In the genomic region with DNA sequence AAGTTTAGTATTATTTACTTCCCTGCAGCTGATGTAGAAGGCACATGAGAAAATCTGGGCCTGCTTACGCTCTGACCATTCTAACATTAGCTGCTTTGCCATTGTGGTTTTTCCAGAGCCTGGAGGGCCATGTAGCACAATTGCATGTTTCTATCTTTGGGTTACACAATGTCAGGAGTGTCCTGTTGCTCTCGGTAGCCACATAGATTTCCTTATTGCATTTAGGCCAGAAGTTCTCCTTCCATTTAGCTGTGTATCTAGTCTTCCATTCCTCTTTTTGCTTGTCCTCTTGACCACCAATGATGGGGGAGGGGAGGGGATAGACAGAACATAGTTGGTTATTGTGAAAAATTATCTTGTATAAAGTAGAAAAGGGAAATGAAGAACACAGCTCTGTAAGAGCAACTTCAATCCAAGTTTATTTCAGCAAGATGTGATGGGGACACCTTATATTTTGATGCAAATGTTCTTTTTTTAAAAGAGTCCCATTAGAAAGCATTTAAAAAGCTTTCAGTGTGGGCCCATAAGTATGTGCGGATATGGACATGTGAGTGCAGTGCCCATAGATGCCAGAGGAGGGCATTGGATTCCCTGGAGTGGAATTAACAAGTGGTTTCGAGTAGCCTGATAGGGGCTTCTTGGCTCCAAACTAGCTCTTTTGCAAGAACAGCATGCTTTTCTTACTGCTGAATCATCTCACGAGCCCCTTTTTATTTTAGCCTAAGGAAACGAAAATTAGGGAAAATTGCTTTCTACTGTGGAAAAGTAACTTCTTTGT, we compare ENCODE assay signal across 13 mouse cellular contexts. TPM values are rescaled to one million over a fixed set of nuclear protein-coding genes. Genes with fewer than 3 reads are reported as not detected.
DNase-seq lines count a peak whose midpoint lies in the region; ATAC-seq and TF ChIP-seq lines count a peak whose summit lies in the region.
"Had no signal": no experiment of that assay in that cellular context is flagged by ENCODE, and none has a peak within 500 bp of the region (broad histone marks: within the 10 kb centered on the region; RNA-seq: fewer than 3 reads in every experiment).

No protein-coding gene starts in this region.

- peak; percentile 49 for TF ChIP-seq CTCF in kidney, postnatal 0 days (IDR thresholded peaks at IDR 0.05; ENCODE audit: low read depth)
- TF ChIP-seq CTCF in brain, embryonic 14.5 days (IDR thresholded peaks at IDR 0.05; ENCODE audit: borderline replicate concordance, extremely low read depth, insufficient read depth, insufficient read length), result no peak; the same call in 1 of the 2 replicates

- no peaks in the 10 kb centered on the region for H3K9me3 ChIP-seq in kidney, postnatal 0 days (replicated peaks; ENCODE audit: low read length)
- H3K9me3 ChIP-seq: hindbrain, embryonic 15.5 days had no signal

- 92% methylated on average over 6 of the region's 6 CpGs for WGBS in kidney, postnatal 0 days

- ATAC-seq in kidney, postnatal 0 days (replicated peaks; ENCODE audit: low FRiP score, low read depth), result no peak
- ATAC-seq: forebrain, embryonic 14.5 days had no signal

- TF ChIP-seq POLR2A in brain, embryonic 14.5 days (IDR thresholded peaks at IDR 0.05; ENCODE audit: borderline replicate concordance, extremely low read depth, insufficient read depth, insufficient read length, poor library complexity, severe bottlenecking), result no peak

- H3K9ac ChIP-seq in kidney, postnatal 0 days (ENCODE audit: low read depth, low read length), result no peak overlapping the region
- H3K9ac ChIP-seq: hindbrain, embryonic 15.5 days had no signal

- no peaks in the 10 kb centered on the region for H3K4me1 ChIP-seq in kidney, postnatal 0 days (replicated peaks; ENCODE audit: insufficient read depth, low read length)
- H3K4me1 ChIP-seq: hindbrain, embryonic 15.5 days had no signal

- no peak overlapping the region for H3K4me2 ChIP-seq in kidney, postnatal 0 days (ENCODE audit: low read length)
- H3K4me2 ChIP-seq: hindbrain, embryonic 15.5 days had no signal

- H3K27ac ChIP-seq in kidney, postnatal 0 days, result no peak overlapping the region
- H3K27ac ChIP-seq: hindbrain, embryonic 15.5 days had no signal

- no peak overlapping the region for H3K4me3 ChIP-seq in kidney, postnatal 0 days (replicated peaks; ENCODE audit: low read depth, low read length)
- H3K4me3 ChIP-seq: hindbrain, embryonic 15.5 days had no signal

- peak; percentile 10 for DNase-seq in kidney, postnatal 0 days (ENCODE audit: low spot score)
- no peak for DNase-seq in kidney, postnatal 14 days
- DNase-seq in retina, postnatal 1 day, result peak; percentile 25
- DNase-seq in retina, embryonic 14.5 days (ENCODE audit: low spot score), result no peak
- DNase-seq in brain, embryonic 14.5 days (ENCODE audit: low read depth), result peak; percentile 6
- DNase-seq in cerebellum, postnatal 14 days, result no peak
- no peak for DNase-seq in c-Kit-positive CD71-positive TER-119-positive erythroid progenitor cells, embryonic 14.5 days (ENCODE audit: low spot score)
- DNase-seq: cerebellum, adult 11-12 months; heart, postnatal 14 days; midbrain, embryonic 14.5 days; right cerebral cortex, postnatal 4 days had no signal

- no peaks in the 10 kb centered on the region for H3K27me3 ChIP-seq in kidney, postnatal 0 days (ENCODE audit: insufficient read depth, low read length)
- H3K27me3 ChIP-seq: hindbrain, embryonic 15.5 days had no signal

- H3K36me3 ChIP-seq in kidney, postnatal 0 days (ENCODE audit: insufficient read depth, low read length), result no peaks in the 10 kb centered on the region
- H3K36me3 ChIP-seq: hindbrain, embryonic 15.5 days had no signal

RNA-seq across cellular contexts. Expression of a gene that starts 10.4 kb away (rescaled TPM):
- polyA plus RNA-seq in kidney, postnatal 0 days (2015; fragmentation: Nextera tagmentation; extraction: Ambion mirVana), result 15.9 and 16.1 TPM in 2 replicates
- 42.9 and 44.4 TPM in 2 replicates for polyA plus RNA-seq in brain, embryonic 14.5 days (2012; rRNA removed)

Comparison
In these comparisons a context has a peak if more than half of its experiments do, and no peak if none do; other contexts are left out.
1. DNase-seq: peak in kidney, postnatal 0 days (single experiment), retina, postnatal 1 day (single experiment) and brain, embryonic 14.5 days (single experiment); none in kidney, postnatal 14 days (single experiment), retina, embryonic 14.5 days (single experiment), cerebellum, postnatal 14 days (0 of 2) and c-Kit-positive CD71-positive TER-119-positive erythroid progenitor cells, embryonic 14.5 days (single experiment).